Mouse (Mus musculus): ENCODE results near the gene Tmprss11e.

The Tmprss11e gene

GRCm38 (mm10) chr5:86745715-86746114 lies at the start of gene Tmprss11e:
TSS of gene Tmprss11e (minus strand) at chr5:86745815.
- in situ Hi-C loops (cut with MboI; ENCODE audit: low sequenced_read_pairs) = no loop called here

- in situ Hi-C loops (cut with MboI; ENCODE audit: low sequenced_read_pairs) = no loop called here
Measured at GRCm38 (mm10) chr5:86792807-86793206, 47.2 kb upstream of the Tmprss11e start.

- in situ Hi-C loops (cut with MboI; ENCODE audit: low sequenced_read_pairs) = no loop called here
Measured at GRCm38 (mm10) chr5:86792249-86792648, 46.6 kb upstream of the Tmprss11e start.

- in situ Hi-C loops (cut with MboI; ENCODE audit: low sequenced_read_pairs) = no loop called here
Measured at GRCm38 (mm10) chr5:86789954-86790353, 44.3 kb upstream of the Tmprss11e start.

GRCm38 (mm10) chr5:86786798-86787197 lies 41.2 kb upstream of the Tmprss11e start:
- in situ Hi-C loops (cut with MboI; ENCODE audit: low sequenced_read_pairs) = no loop called here

- in situ Hi-C loops (cut with MboI; ENCODE audit: low sequenced_read_pairs) = no loop called here
Measured at GRCm38 (mm10) chr5:86784205-86784604, 38.6 kb upstream of the Tmprss11e start.

- in situ Hi-C loops (cut with MboI; ENCODE audit: low sequenced_read_pairs) = no loop called here
Measured at GRCm38 (mm10) chr5:86783059-86783458, 37.4 kb upstream of the Tmprss11e start.

- in situ Hi-C loops (cut with MboI; ENCODE audit: low sequenced_read_pairs) = no loop called here
Measured at GRCm38 (mm10) chr5:86778471-86778870, 32.9 kb upstream of the Tmprss11e start.

GRCm38 (mm10) chr5:86776941-86777340 lies 31.3 kb upstream of the Tmprss11e start:
- in situ Hi-C loops (cut with MboI; ENCODE audit: low sequenced_read_pairs) = no loop called here

- in situ Hi-C loops (cut with MboI; ENCODE audit: low sequenced_read_pairs) = no loop called here
Measured at GRCm38 (mm10) chr5:86771010-86771409, 25.4 kb upstream of the Tmprss11e start.

- in situ Hi-C loops (cut with MboI; ENCODE audit: low sequenced_read_pairs) = no loop called here
Measured at GRCm38 (mm10) chr5:86769015-86769658, 23.5 kb upstream of the Tmprss11e start.

- in situ Hi-C loops (cut with MboI; ENCODE audit: low sequenced_read_pairs) = no loop called here
Measured at GRCm38 (mm10) chr5:86742796-86743195, 2.8 kb downstream of the Tmprss11e start.

- in situ Hi-C loops (cut with MboI; ENCODE audit: low sequenced_read_pairs) = no loop called here
Measured at GRCm38 (mm10) chr5:86741146-86741545, 4.5 kb downstream of the Tmprss11e start.

GRCm38 (mm10) chr5:86735808-86736207 lies 9.8 kb downstream of the Tmprss11e start:
- in situ Hi-C loops (cut with MboI; ENCODE audit: low sequenced_read_pairs) = no loop called here

- in situ Hi-C loops (cut with MboI; ENCODE audit: low sequenced_read_pairs) = no loop called here
Measured at GRCm38 (mm10) chr5:86730587-86730986, 15.0 kb downstream of the Tmprss11e start.

- in situ Hi-C loops (cut with MboI; ENCODE audit: low sequenced_read_pairs) = no loop called here
Measured at GRCm38 (mm10) chr5:86728574-86728973, 17.0 kb downstream of the Tmprss11e start.

- in situ Hi-C loops (cut with MboI; ENCODE audit: low sequenced_read_pairs) = no loop called here
Measured at GRCm38 (mm10) chr5:86727033-86727432, 18.6 kb downstream of the Tmprss11e start.

- in situ Hi-C loops (cut with MboI; ENCODE audit: low sequenced_read_pairs) = no loop called here
Measured at GRCm38 (mm10) chr5:86725021-86725420, 20.6 kb downstream of the Tmprss11e start.

- in situ Hi-C loops (cut with MboI; ENCODE audit: low sequenced_read_pairs) = no loop called here
Measured at GRCm38 (mm10) chr5:86722820-86723460, 22.7 kb downstream of the Tmprss11e start.

- in situ Hi-C loops (cut with MboI; ENCODE audit: low sequenced_read_pairs) = no loop called here
Measured at GRCm38 (mm10) chr5:86714967-86715366, 30.6 kb downstream of the Tmprss11e start.

GRCm38 (mm10) chr5:86704923-86705322 lies 40.7 kb downstream of the Tmprss11e start:
- in situ Hi-C loops (cut with MboI; ENCODE audit: low sequenced_read_pairs) = no loop called here

GRCm38 (mm10) chr5:86684667-86685066 lies 60.9 kb downstream of the Tmprss11e start:
- in situ Hi-C loops (cut with MboI; ENCODE audit: low sequenced_read_pairs) = no loop called here

- in situ Hi-C loops (cut with MboI; ENCODE audit: low sequenced_read_pairs) = no loop called here
Measured at GRCm38 (mm10) chr5:86676262-86676661, 69.4 kb downstream of the Tmprss11e start, which contains the start of gene Tmprss11b. TSS of gene Tmprss11b (minus strand) at chr5:86676362.

Data from CH12F3 (cell line).